Mouse (Mus musculus): ENCODE measurements around the gene Nabp1.

DNA sequence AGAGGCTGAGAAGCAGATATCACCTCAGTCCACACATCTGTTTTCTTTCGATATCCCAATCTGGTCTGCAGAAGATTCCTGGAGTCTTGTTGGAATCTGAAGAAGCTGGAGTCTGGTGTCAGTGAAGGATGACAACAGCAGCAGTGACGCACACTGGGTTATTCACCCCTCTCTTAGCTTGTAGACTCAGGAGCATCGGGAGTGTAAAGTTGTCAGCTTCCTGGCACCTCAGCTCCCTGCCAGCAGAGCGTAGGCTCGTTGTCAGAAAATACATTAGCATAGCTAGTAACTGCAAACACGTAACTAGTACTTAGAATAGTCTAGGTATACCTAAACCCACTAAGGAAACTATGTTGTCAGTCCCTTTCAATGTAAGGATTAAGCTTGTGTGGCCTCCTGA lies 20.1 kb downstream of the Nabp1 start:
- TF ChIP-seq CTCF (IDR thresholded peaks at IDR 0.05; ENCODE audit: low read depth) (no peak), EP300 (optimal IDR thresholded peaks at IDR 0.05) (no peak)

Measured in stomach, postnatal 0 days (tissue).